ENCODE assay signal across 21 mouse cellular contexts in genomic region chr10:121375649-121376493, GRCm38 (mm10). TPM values are rescaled to one million over a fixed set of nuclear protein-coding genes. Genes with fewer than 3 reads are reported as not detected.
DNase-seq lines count a peak whose midpoint lies in the region; ATAC-seq and TF ChIP-seq lines count a peak whose summit lies in the region.
"Had no signal": no experiment of that assay in that cellular context is flagged by ENCODE, and none has a peak within 500 bp of the region (broad histone marks: within the 10 kb centered on the region; RNA-seq: fewer than 3 reads in every experiment).

No protein-coding gene starts in this region.

- no peak for TF ChIP-seq POLR2A in bone marrow, adult 2 months (IDR thresholded peaks at IDR 0.05; ENCODE audit: borderline replicate concordance, control insufficient read depth, low read depth, low read length)
- TF ChIP-seq POLR2A in small intestine, adult 2 months (IDR thresholded peaks at IDR 0.05; ENCODE audit: low read depth, low read length): no peak

- DNase-seq in limb, embryonic 10.5 days (ENCODE audit: low spot score): no peak
- DNase-seq in G1E (ENCODE audit: low spot score): no peak
- no peak for DNase-seq in cerebellum, adult 9-10 months
- no peak for DNase-seq in ovary, adult 18-20 months (ENCODE audit: low spot score)
- DNase-seq: adrenal gland, postnatal 36 days; cerebellum, postnatal 14 days; embryo, embryonic 11 days; gastrocnemius, postnatal 36 days; lung, postnatal 10 days; thymus, postnatal 14 days had no signal

- H3K4me1 ChIP-seq in limb, embryonic 13.5 days: 0 out of 2 replicates have a peak, but pooled peaks cover 6% of the 10 kb centered on the region
- H3K4me1 ChIP-seq in limb, embryonic 10.5 days: peaks cover 8% of the 10 kb centered on the region
- H3K4me1 ChIP-seq in G1E (ENCODE audit: insufficient read depth, low read depth, low read length): peaks cover 48% of the 10 kb centered on the region
- peaks cover 9% of the 10 kb centered on the region for H3K4me1 ChIP-seq in bone marrow, adult 2 months (ENCODE audit: control insufficient read depth, insufficient read depth, low read length)
- H3K4me1 ChIP-seq in small intestine, adult 2 months (ENCODE audit: control insufficient read depth, insufficient read depth, insufficient read length, low read length): peaks cover 14% of the 10 kb centered on the region
- H3K4me1 ChIP-seq: heart, embryonic 12.5 days had no signal

- no peak overlapping the region for H3K4me3 ChIP-seq in limb, embryonic 13.5 days
- no peak overlapping the region for H3K4me3 ChIP-seq in limb, embryonic 10.5 days
- H3K4me3 ChIP-seq in G1E (ENCODE audit: low read depth, low read length): peak overlapping the region; percentile 68; the same call in 1 of the 2 replicates
- H3K4me3 ChIP-seq in bone marrow, adult 2 months (replicated peaks; ENCODE audit: control insufficient read depth, low read depth, low read length): no peak overlapping the region
- H3K4me3 ChIP-seq in small intestine, adult 2 months (ENCODE audit: low read depth, low read length): no peak overlapping the region
- H3K4me3 ChIP-seq: embryonic facial prominence, embryonic 15.5 days; forebrain, embryonic 10.5 days; heart, embryonic 12.5 days; stomach, embryonic 15.5 days had no signal

- no peaks in the 10 kb centered on the region for H3K9me3 ChIP-seq in limb, embryonic 13.5 days
- H3K9me3 ChIP-seq in limb, embryonic 10.5 days (replicated peaks): no peaks in the 10 kb centered on the region
- no peaks in the 10 kb centered on the region for H3K9me3 ChIP-seq in G1E (replicated peaks)
- H3K9me3 ChIP-seq: embryonic facial prominence, embryonic 15.5 days; forebrain, embryonic 10.5 days; heart, embryonic 12.5 days; stomach, embryonic 15.5 days had no signal

- H3K36me3 ChIP-seq in limb, embryonic 13.5 days: peaks cover 86% of the 10 kb centered on the region
- peaks cover 91% of the 10 kb centered on the region for H3K36me3 ChIP-seq in limb, embryonic 10.5 days
- H3K36me3 ChIP-seq in G1E (replicated peaks): peaks cover 88% of the 10 kb centered on the region
- peaks cover 58% of the 10 kb centered on the region for H3K36me3 ChIP-seq in small intestine, adult 2 months (ENCODE audit: control insufficient read depth, insufficient read depth, low read length)

- H3K9ac ChIP-seq in limb, embryonic 13.5 days: peak overlapping the region; percentile 19; the same call in 1 of the 2 replicates
- H3K9ac ChIP-seq: embryonic facial prominence, embryonic 15.5 days; heart, embryonic 12.5 days; liver, embryonic 14.5 days; stomach, embryonic 15.5 days had no signal

- H3K4me2 ChIP-seq in limb, embryonic 13.5 days (replicated peaks): no peak overlapping the region
- H3K4me2 ChIP-seq: embryonic facial prominence, embryonic 15.5 days; heart, embryonic 12.5 days; stomach, embryonic 15.5 days had no signal

- no peak for ATAC-seq in limb, embryonic 13.5 days (ENCODE audit: low FRiP score, low read depth)
- no peak for ATAC-seq in G1E (ENCODE audit: extremely low read depth, insufficient number of reproducible peaks, low FRiP score, poor library complexity, severe bottlenecking)
- ATAC-seq: activated CD4-positive, CD25-positive, alpha-beta regulatory T cell, adult 4 months; CD4-positive, CD25-positive, alpha-beta regulatory T cell, adult 4 months; midbrain, embryonic 16.5 days had no signal

- 76% methylated on average over 24 of the region's 24 CpGs for WGBS in limb, embryonic 13.5 days
- 81% methylated on average over 24 of the region's 24 CpGs for WGBS in limb, embryonic 10.5 days
- WGBS in bone marrow, adult 2 months: 84% methylated on average over 24 of the region's 24 CpGs
- WGBS in small intestine, adult 2 months: 80% methylated on average over 24 of the region's 24 CpGs

- H3K27ac ChIP-seq in limb, embryonic 13.5 days: no peak overlapping the region
- H3K27ac ChIP-seq in limb, embryonic 10.5 days: no peak overlapping the region
- peak overlapping the region; percentile 30; the same call in 1 of the 2 replicates for H3K27ac ChIP-seq in bone marrow, adult 2 months (ENCODE audit: control insufficient read depth, insufficient read depth, low read depth, low read length, poor library complexity)
- H3K27ac ChIP-seq in small intestine, adult 2 months (ENCODE audit: insufficient read depth, low read depth, low read length): peak overlapping the region; percentile 98
- H3K27ac ChIP-seq: forebrain, embryonic 10.5 days; liver, embryonic 14.5 days; stomach, embryonic 15.5 days had no signal

- no peak for TF ChIP-seq CTCF in G1E (IDR thresholded peaks at IDR 0.05; ENCODE audit: low read depth, low read length)
- TF ChIP-seq CTCF in bone marrow, adult 2 months (IDR thresholded peaks at IDR 0.05; ENCODE audit: control insufficient read depth, insufficient read depth, low read length): no peak
- TF ChIP-seq CTCF in small intestine, adult 2 months (IDR thresholded peaks at IDR 0.05; ENCODE audit: extremely low read depth, insufficient read length, insufficient replicate concordance, low read depth, low read length): no peak

- no peaks in the 10 kb centered on the region for H3K27me3 ChIP-seq in limb, embryonic 13.5 days
- no peaks in the 10 kb centered on the region for H3K27me3 ChIP-seq in limb, embryonic 10.5 days (ENCODE audit: low read depth, poor library complexity, severe bottlenecking)
- no peaks in the 10 kb centered on the region for H3K27me3 ChIP-seq in G1E (ENCODE audit: insufficient read depth, low read length)
- no peaks in the 10 kb centered on the region for H3K27me3 ChIP-seq in small intestine, adult 2 months (ENCODE audit: control insufficient read depth, insufficient read depth, low read length)
- H3K27me3 ChIP-seq: embryonic facial prominence, embryonic 15.5 days; heart, embryonic 12.5 days; stomach, embryonic 15.5 days had no signal

RNA-seq across cellular contexts. Expression of gene Gns, which starts 11.0 kb away (rescaled TPM):
- 42.6 and 45.8 TPM in 2 replicates for polyA plus RNA-seq in limb, embryonic 13.5 days (2015; fragmentation: Nextera tagmentation; extraction: Ambion mirVana)
- polyA plus RNA-seq in limb, embryonic 10.5 days (2016; fragmentation: Nextera tagmentation; extraction: Ambion mirVana): 29.5 and 35.6 TPM in 2 replicates
- total RNA-seq in G1E (2014; fragmentation: Nextera tagmentation) (134 and 161 TPM in 2 replicates), G1E (2017) (133 and 138 TPM in 2 replicates)
- polyA plus RNA-seq in G1E (2012): 33.4 and 52.8 TPM in 2 replicates
- 18.2 and 39.2 TPM in 2 replicates for polyA plus RNA-seq in bone marrow, adult 2 months (2011; ENCODE audit: insufficient read depth, insufficient read length, low replicate concordance, missing spikeins)
- 89.5 and 149 TPM in 2 replicates for polyA plus RNA-seq in small intestine, adult 2 months (2012; rRNA removed)

RNA-seq across cellular contexts. Expression of gene Tbc1d30, which starts 24.8 kb away (rescaled TPM):
- polyA plus RNA-seq in limb, embryonic 13.5 days (2015; fragmentation: Nextera tagmentation; extraction: Ambion mirVana): 0.64 and 1.0 TPM in 2 replicates
- 0.26 and 0.50 TPM in 2 replicates for polyA plus RNA-seq in limb, embryonic 10.5 days (2016; fragmentation: Nextera tagmentation; extraction: Ambion mirVana)
- not detected in 2 replicates for total RNA-seq in G1E (2014; fragmentation: Nextera tagmentation)
- total RNA-seq in G1E (2017): under 0.01 and 0.06 TPM in 2 replicates
- polyA plus RNA-seq in G1E (2012): not detected in 2 replicates
- 0.52 TPM in 1 of 2 replicates, not detected in the other for polyA plus RNA-seq in bone marrow, adult 2 months (2011; ENCODE audit: insufficient read depth, insufficient read length, low replicate concordance, missing spikeins)
- 4.3 and 5.5 TPM in 2 replicates for polyA plus RNA-seq in small intestine, adult 2 months (2012; rRNA removed)

Comparison
In these comparisons a context has a peak if more than half of its experiments do, and no peak if none do; other contexts are left out.
1. H3K27ac ChIP-seq: peak in bone marrow, adult 2 months (single experiment) and small intestine, adult 2 months (single experiment); none in limb, embryonic 13.5 days (single experiment) and limb, embryonic 10.5 days (single experiment).